ENCODE assay signal across 17 mouse cellular contexts in the genomic region with DNA sequence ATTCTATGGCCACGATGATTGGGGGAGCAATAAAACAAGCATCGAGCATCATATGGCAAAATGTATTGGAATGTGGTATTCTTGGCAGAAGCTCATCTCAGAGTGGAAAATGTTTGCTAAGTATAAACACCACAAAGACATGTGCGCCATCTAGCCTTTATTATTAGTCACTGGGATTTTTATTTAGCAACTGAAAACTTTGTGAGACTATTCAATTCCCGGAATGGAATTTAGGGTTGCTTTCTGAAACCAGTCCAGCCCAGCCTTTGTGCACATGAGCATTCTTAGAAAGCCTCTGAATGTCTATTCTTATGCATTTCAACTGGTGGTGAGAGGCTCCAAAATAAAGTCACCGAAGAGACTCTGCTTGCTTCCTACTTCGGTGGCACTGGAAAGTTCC. TPM values are rescaled to one million over a fixed set of nuclear protein-coding genes. Genes with fewer than 3 reads are reported as not detected.
DNase-seq lines count a peak whose midpoint lies in the region; ATAC-seq and TF ChIP-seq lines count a peak whose summit lies in the region.
"Had no signal": no experiment of that assay in that cellular context is flagged by ENCODE, and none has a peak within 500 bp of the region (broad histone marks: within the 10 kb centered on the region; RNA-seq: fewer than 3 reads in every experiment).

No protein-coding gene starts in this region.

- peak; percentile 80 for ATAC-seq in lung, embryonic 16.5 days (ENCODE audit: low read depth)
- no peak for ATAC-seq in intestine, postnatal 0 days
- ATAC-seq: forebrain, embryonic 13.5 days; midbrain, embryonic 16.5 days had no signal

- H3K9me3 ChIP-seq in lung, embryonic 16.5 days (ENCODE audit: control insufficient read depth, low read length) = no peaks in the 10 kb centered on the region
- no peaks in the 10 kb centered on the region for H3K9me3 ChIP-seq in intestine, postnatal 0 days (ENCODE audit: control insufficient read depth)
- H3K9me3 ChIP-seq: forebrain, embryonic 13.5 days; neural tube, embryonic 15.5 days had no signal

- no peak overlapping the region for H3K4me2 ChIP-seq in lung, embryonic 16.5 days (ENCODE audit: low read depth, low read length)
- no peak overlapping the region for H3K4me2 ChIP-seq in intestine, postnatal 0 days (replicated peaks; ENCODE audit: low read depth)
- H3K4me2 ChIP-seq: forebrain, embryonic 13.5 days; neural tube, embryonic 15.5 days had no signal

- H3K27ac ChIP-seq in lung, embryonic 16.5 days (ENCODE audit: low read length) = peak overlapping the region; percentile 46; the same call in 1 of the 2 replicates
- H3K27ac ChIP-seq in intestine, postnatal 0 days (ENCODE audit: low read depth, low read length) = no peak overlapping the region
- H3K27ac ChIP-seq: forebrain, embryonic 13.5 days; neural tube, embryonic 15.5 days had no signal

- no peak for TF ChIP-seq POLR2A in lung, adult 2 months (IDR thresholded peaks at IDR 0.05; ENCODE audit: borderline replicate concordance, extremely low read depth, low read depth, low read length)

- DNase-seq in heart, adult 8-10 months (ENCODE audit: low spot score) = peak; percentile 25
- no peak for DNase-seq in heart, adult 11 months
- DNase-seq in lung, adult 2 months = no peak
- DNase-seq in brain, adult 2 months (ENCODE audit: low read depth, low spot score) = peak; percentile 47
- no peak for DNase-seq in spleen, postnatal 14 days (ENCODE audit: low spot score in 2 of 2)
- no peak for DNase-seq in ovary, adult 18-20 months (ENCODE audit: low spot score)
- DNase-seq: cerebellum, adult 9-11 months; gastrocnemius, postnatal 14 days; kidney, adult 11 months; left cerebral cortex, postnatal 4 days; lung, adult 18-20 months; thymus, postnatal 14 days had no signal

- H3K36me3 ChIP-seq in lung, embryonic 16.5 days (ENCODE audit: control insufficient read depth, insufficient read depth, low read length) = no peaks in the 10 kb centered on the region
- H3K36me3 ChIP-seq in intestine, postnatal 0 days (ENCODE audit: control insufficient read depth, insufficient read depth) = no peaks in the 10 kb centered on the region
- H3K36me3 ChIP-seq: neural tube, embryonic 15.5 days had no signal

- 56% methylated on average over 6 of the region's 6 CpGs for WGBS in lung, embryonic 16.5 days
- 63% methylated on average over 6 of the region's 6 CpGs for WGBS in lung, adult 2 months
- WGBS in intestine, postnatal 0 days = 65% methylated on average over 6 of the region's 6 CpGs

- H3K4me3 ChIP-seq in lung, embryonic 16.5 days (ENCODE audit: low read length) = no peak overlapping the region
- no peak overlapping the region for H3K4me3 ChIP-seq in lung, adult 2 months (replicated peaks; ENCODE audit: extremely low read depth, low read depth, low read length)
- H3K4me3 ChIP-seq in intestine, postnatal 0 days (ENCODE audit: low read depth, low read length) = no peak overlapping the region
- H3K4me3 ChIP-seq: forebrain, embryonic 13.5 days; neural tube, embryonic 15.5 days had no signal

- no peak overlapping the region for H3K9ac ChIP-seq in lung, embryonic 16.5 days (ENCODE audit: low read length)
- no peak overlapping the region for H3K9ac ChIP-seq in intestine, postnatal 0 days (ENCODE audit: low read depth, low read length)
- H3K9ac ChIP-seq: forebrain, embryonic 13.5 days; neural tube, embryonic 15.5 days had no signal

- H3K27me3 ChIP-seq in lung, embryonic 16.5 days (ENCODE audit: control insufficient read depth, insufficient read depth, low read depth, low read length) = no peaks in the 10 kb centered on the region
- no peaks in the 10 kb centered on the region for H3K27me3 ChIP-seq in intestine, postnatal 0 days (replicated peaks; ENCODE audit: control insufficient read depth, insufficient read depth, low read length)
- H3K27me3 ChIP-seq: forebrain, embryonic 13.5 days; neural tube, embryonic 15.5 days had no signal

- H3K4me1 ChIP-seq in lung, embryonic 16.5 days (replicated peaks; ENCODE audit: control insufficient read depth, insufficient read depth, low read length) = peaks cover 3% of the 10 kb centered on the region; the same call in 1 of the 2 replicates
- no peaks in the 10 kb centered on the region for H3K4me1 ChIP-seq in lung, adult 2 months (ENCODE audit: control insufficient read depth, insufficient read depth, low read length)
- no peaks in the 10 kb centered on the region for H3K4me1 ChIP-seq in intestine, postnatal 0 days (replicated peaks; ENCODE audit: control insufficient read depth, insufficient read depth, low read length)
- H3K4me1 ChIP-seq: forebrain, embryonic 13.5 days; neural tube, embryonic 15.5 days had no signal

- TF ChIP-seq CTCF in lung, adult 2 months (IDR thresholded peaks at IDR 0.05; ENCODE audit: insufficient read depth, low read length) = no peak
- peak; percentile 34 for TF ChIP-seq CTCF in intestine, postnatal 0 days (IDR thresholded peaks at IDR 0.05; ENCODE audit: low read depth)

RNA-seq across cellular contexts. Expression of gene Palm2, which starts 55.8 kb away (rescaled TPM):
- 10 to 100 TPM; 12.3 to 24.6 (median 13.4) TPM for total RNA-seq in heart, adult 8-10 months (2022)
- polyA plus RNA-seq in lung, embryonic 16.5 days (2015; fragmentation: Nextera tagmentation; extraction: Ambion mirVana) = 5.9 and 6.0 TPM in 2 replicates
- polyA plus RNA-seq in lung, adult 2 months (2012; rRNA removed) = 0.27 and 0.49 TPM in 2 replicates
- 1.1 and 1.5 TPM in 2 replicates for polyA plus RNA-seq in intestine, postnatal 0 days (2015; fragmentation: Nextera tagmentation; extraction: Ambion mirVana)

Comparison
In these comparisons a context has a peak if more than half of its experiments do, and no peak if none do; other contexts are left out.
1. DNase-seq: peak in heart, adult 8-10 months (single experiment) and brain, adult 2 months (single experiment); none in heart, adult 11 months (single experiment), lung, adult 2 months (single experiment), spleen, postnatal 14 days (0 of 2) and ovary, adult 18-20 months (single experiment).